Mouse (Mus musculus) bone marrow macrophage, adult 2 months (primary cell): ENCODE data around the gene Rhbdf2.
"Not testable (repeated sequence)": the region's sequence is repeated elsewhere in the genome, so short reads cannot be mapped to it uniquely, and the experiment has no call there.

Experiments used
- CTCF ChIP-seq: IDR thresholded peaks from 2 replicates; pipeline ENCODE4 v1.5.1; 2012; ENCODE audit warnings: low read depth, mild to moderate bottlenecking, low read length, moderate library complexity
- POLR2A ChIP-seq: IDR thresholded peaks from 2 replicates; pipeline ENCODE4 v1.6.1; 2012; ENCODE audit warnings: mild to moderate bottlenecking, low read depth, low read length, borderline replicate concordance

- TF ChIP-seq POLR2A, CTCF: not testable (repeated sequence)
Measured at GRCm38 (mm10) chr11:116667012-116667411, 40.2 kb upstream of the Rhbdf2 start.
